Mouse (Mus musculus) G1E (cell line): ENCODE measurements around the gene Cenpo. TPM values are rescaled to one million over a fixed set of nuclear protein-coding genes. Genes with fewer than 3 reads are reported as not detected.

ENCODE experiments used
- ATAC-seq: 2 replicates; pipeline ENCODE4 v1.8.0; 2016; ENCODE audit warnings: mild to moderate bottlenecking; ENCODE audit not compliant: insufficient number of reproducible peaks, poor library complexity, low FRiP score, severe bottlenecking; ENCODE audit errors: extremely low read depth
- DNase-seq: peaks from one replicate; pipeline ENCODE4 v3.0.0; 2012; ENCODE audit warnings: low spot score
- H3K27me3 ChIP-seq: 2 replicates; pipeline ENCODE4 v1.6.1; 2012; ENCODE audit warnings: mild to moderate bottlenecking, low read length, inconsistent platforms; ENCODE audit not compliant: insufficient read depth
- H3K36me3 ChIP-seq: replicated peaks from 2 replicates; pipeline ENCODE3; 2012; ENCODE audit warnings: mild to moderate bottlenecking, inconsistent platforms
- H3K4me1 ChIP-seq: 2 replicates; pipeline ENCODE4 v1.6.1; 2012; ENCODE audit warnings: low read depth, low read length, inconsistent platforms, mixed read lengths; ENCODE audit not compliant: insufficient read depth
- H3K4me3 ChIP-seq: 2 replicates; pipeline ENCODE4 v1.5.1; 2012; ENCODE audit warnings: low read depth, mild to moderate bottlenecking, inconsistent platforms, low read length, moderate library complexity, mixed read lengths
- H3K9me3 ChIP-seq: replicated peaks from 2 replicates; pipeline ENCODE4 v1.6.1; 2012; ENCODE audit warnings: inconsistent platforms
- CTCF ChIP-seq: IDR thresholded peaks from 2 replicates; pipeline ENCODE4 v1.5.1; 2012; ENCODE audit warnings: low read depth, low read length, inconsistent platforms, mixed read lengths
- GATA1 ChIP-seq: IDR thresholded peaks from 2 replicates; pipeline ENCODE4 v1.6.1; 2012; ENCODE audit warnings: borderline replicate concordance, low read length, inconsistent platforms, mixed read lengths
- GATA2 ChIP-seq: IDR thresholded peaks from 2 replicates; pipeline ENCODE4 v1.6.1; 2012; ENCODE audit warnings: low read depth, low read length, inconsistent platforms, borderline replicate concordance
- POLR2AphosphoS5 ChIP-seq: IDR thresholded peaks from 2 replicates; pipeline ENCODE4 v1.6.1; 2012; ENCODE audit warnings: low read depth, low read length, inconsistent platforms; ENCODE audit not compliant: insufficient replicate concordance
- TAL1 ChIP-seq: conservative IDR thresholded peaks from 2 replicates; pipeline ENCODE4 v1.6.1; 2012; ENCODE audit warnings: low read depth, low read length, inconsistent platforms, mixed read lengths
- polyA plus RNA-seq: library from polyadenylated mRNA; stranded (reverse); fragments of >175 nt; gene quantifications from 2 replicates; pipeline ENCODE4 v1.2.3, GENCODE M21; 2012
- total RNA-seq, 2 experiments: library from RNA; stranded (forward) in 1 of 2; stranded (reverse) in 1 of 2; fragments of 200-1000 nt in 1 of 2; fragments of >200 nt in 1 of 2; fragmentation: Nextera tagmentation in 1 of 2; gene quantifications; 2 replicates each; pipeline ENCODE4 v1.2.3; 2014 to 2017

Gene Cenpo
- total and polyA plus RNA-seq, 3 experiments = 3.2 to 40.6 (median 39.1) TPM

- ATAC-seq = no peak
- TF ChIP-seq CTCF (no peak), GATA1 (no peak), TAL1 (no peak), GATA2 (no peak), POLR2AphosphoS5 (no peak)
- H3K4me1 ChIP-seq = no peaks in the 10 kb centered on the region
- no peaks in the 10 kb centered on the region for H3K9me3 ChIP-seq
- no peaks in the 10 kb centered on the region for H3K27me3 ChIP-seq
- no peaks in the 10 kb centered on the region for H3K36me3 ChIP-seq
- no peak overlapping the region for H3K4me3 ChIP-seq
- no peak for DNase-seq
These were observed 73.8 kb downstream of the Cenpo start for GRCm38 (mm10) chr12:4160322-4160721.

- Histone ChIP-seq H3K4me3 (no peak overlapping the region), H3K9me3 (no peaks in the 10 kb centered on the region), H3K36me3 (no peaks in the 10 kb centered on the region), H3K27me3 (no peaks in the 10 kb centered on the region), H3K4me1 (no peaks in the 10 kb centered on the region)
- ATAC-seq = no peak
- TF ChIP-seq TAL1 = no peak
- no peak for TF ChIP-seq CTCF
- TF ChIP-seq GATA1 = no peak
- no peak for TF ChIP-seq POLR2AphosphoS5
- TF ChIP-seq GATA2 = no peak
- DNase-seq = no peak
These were observed 75.0 kb downstream of the Cenpo start for GRCm38 (mm10) chr12:4158868-4159632.

GRCm38 (mm10) chr12:4158179-4158578, 75.9 kb downstream of the Cenpo start:
- Histone ChIP-seq H3K4me1 (no peaks in the 10 kb centered on the region), H3K9me3 (no peaks in the 10 kb centered on the region), H3K4me3 (no peak overlapping the region), H3K36me3 (no peaks in the 10 kb centered on the region), H3K27me3 (no peaks in the 10 kb centered on the region)
- no peak for ATAC-seq
- no peak for DNase-seq
- TF ChIP-seq GATA1 = no peak
- TF ChIP-seq POLR2AphosphoS5 = no peak
- TF ChIP-seq GATA2 = no peak
- TF ChIP-seq TAL1 = no peak
- TF ChIP-seq CTCF = no peak

GRCm38 (mm10) chr12:4157466-4157865, 76.6 kb downstream of the Cenpo start:
- Histone ChIP-seq H3K36me3 (no peaks in the 10 kb centered on the region), H3K27me3 (no peaks in the 10 kb centered on the region), H3K4me3 (no peak overlapping the region), H3K4me1 (no peaks in the 10 kb centered on the region), H3K9me3 (no peaks in the 10 kb centered on the region)
- DNase-seq (no peak), ATAC-seq (no peak)
- TF ChIP-seq GATA2 (no peak), CTCF (no peak), POLR2AphosphoS5 (no peak), GATA1 (no peak), TAL1 (no peak)

GRCm38 (mm10) chr12:4151969-4152368, 82.1 kb downstream of the Cenpo start:
- Histone ChIP-seq H3K36me3 (no peaks in the 10 kb centered on the region), H3K9me3 (no peaks in the 10 kb centered on the region), H3K4me1 (no peaks in the 10 kb centered on the region), H3K4me3 (no peak overlapping the region), H3K27me3 (no peaks in the 10 kb centered on the region)
- ATAC-seq (no peak), DNase-seq (no peak)
- TF ChIP-seq GATA2 (no peak), POLR2AphosphoS5 (no peak), CTCF (no peak), GATA1 (no peak), TAL1 (no peak)

GRCm38 (mm10) chr12:4150936-4151335, 83.2 kb downstream of the Cenpo start:
- no peak for ATAC-seq
- TF ChIP-seq POLR2AphosphoS5 = no peak
- TF ChIP-seq TAL1 = no peak
- Histone ChIP-seq H3K27me3 (no peaks in the 10 kb centered on the region), H3K4me3 (no peak overlapping the region), H3K4me1 (no peaks in the 10 kb centered on the region), H3K9me3 (no peaks in the 10 kb centered on the region), H3K36me3 (no peaks in the 10 kb centered on the region)
- no peak for DNase-seq

Other genes with a start within 250 kb of the Cenpo start
- gene Efr3b, start 195.4 kb downstream of the Cenpo start, total RNA-seq (2014; fragmentation: Nextera tagmentation) = not detected in 2 replicates
- 0.12 and 0.27 TPM in 2 replicates for gene Efr3b, start 195.4 kb downstream of the Cenpo start, total RNA-seq (2017)
- gene Efr3b, start 195.4 kb downstream of the Cenpo start, polyA plus RNA-seq = not detected in 2 replicates
- gene Dnajc27, start 151.7 kb downstream of the Cenpo start, total RNA-seq (2014; fragmentation: Nextera tagmentation) = 8.7 and 11.0 TPM in 2 replicates
- 5.3 and 6.6 TPM in 2 replicates for gene Dnajc27, start 151.7 kb downstream of the Cenpo start, total RNA-seq (2017)
- gene Dnajc27, start 151.7 kb downstream of the Cenpo start, polyA plus RNA-seq = 6.0 and 6.3 TPM in 2 replicates
- not detected in 2 replicates for gene Adcy3, start 101.2 kb downstream of the Cenpo start, total RNA-seq (2014; fragmentation: Nextera tagmentation)
- gene Adcy3, start 101.2 kb downstream of the Cenpo start, total RNA-seq (2017) = under 0.01 and 0.05 TPM in 2 replicates
- not detected in 2 replicates for gene Adcy3, start 101.2 kb downstream of the Cenpo start, polyA plus RNA-seq
- 0.97 and 2.3 TPM in 2 replicates for gene Ptrhd1, start 267 bp downstream of the Cenpo start, total RNA-seq (2014; fragmentation: Nextera tagmentation)
- 3.7 and 5.9 TPM in 2 replicates for gene Ptrhd1, start 267 bp downstream of the Cenpo start, total RNA-seq (2017)
- gene Ptrhd1, start 267 bp downstream of the Cenpo start, polyA plus RNA-seq = 1.8 and 2.1 TPM in 2 replicates
- gene Ncoa1, start 242.9 kb upstream of the Cenpo start, total RNA-seq (2014; fragmentation: Nextera tagmentation) = 55.7 and 58.4 TPM in 2 replicates
- 12.3 and 12.6 TPM in 2 replicates for gene Ncoa1, start 242.9 kb upstream of the Cenpo start, total RNA-seq (2017)
- 3.5 and 4.1 TPM in 2 replicates for gene Ncoa1, start 242.9 kb upstream of the Cenpo start, polyA plus RNA-seq